Mouse (Mus musculus) mature B cell (primary cell): ENCODE data around the gene Syn3.

ENCODE experiments used
- in situ Hi-C: fragments of 300-500 bp; cut with MboI; formaldehyde crosslinking; loops from 2 replicates; pipeline ENCODE4 v1.14.3; 2019

Gene Syn3

GRCm38 (mm10) chr10:86315513-86315912, 183.2 kb downstream of the Syn3 start:
- in situ Hi-C loops = no loop called here

GRCm38 (mm10) chr10:86313448-86313847, 185.2 kb downstream of the Syn3 start:
- in situ Hi-C loops = no loop called here

- in situ Hi-C loops = no loop called here
Observed at GRCm38 (mm10) chr10:86312976-86313375, 185.7 kb downstream of the Syn3 start.

GRCm38 (mm10) chr10:86310527-86310926, 188.2 kb downstream of the Syn3 start:
- in situ Hi-C loops = no loop called here

- in situ Hi-C loops = no loop called here
Observed at GRCm38 (mm10) chr10:86307235-86307634, 191.5 kb downstream of the Syn3 start.

GRCm38 (mm10) chr10:86304583-86304982, 194.1 kb downstream of the Syn3 start:
- in situ Hi-C loops = no loop called here

GRCm38 (mm10) chr10:86303495-86303876, 195.2 kb downstream of the Syn3 start:
- in situ Hi-C loops = no loop called here

GRCm38 (mm10) chr10:86302761-86303494, 195.8 kb downstream of the Syn3 start:
- in situ Hi-C loops = no loop called here

- in situ Hi-C loops = no loop called here
Observed at GRCm38 (mm10) chr10:86302318-86302648, 196.4 kb downstream of the Syn3 start.

GRCm38 (mm10) chr10:86301593-86302317, 196.9 kb downstream of the Syn3 start:
- in situ Hi-C loops = no loop called here

GRCm38 (mm10) chr10:86301117-86301490, 197.6 kb downstream of the Syn3 start:
- in situ Hi-C loops = no loop called here

GRCm38 (mm10) chr10:86300293-86301116, 198.2 kb downstream of the Syn3 start, which contains the start of gene Timp3:
Gene Timp3, plus strand, starts transcription at chr10:86300372.
- in situ Hi-C loops = no loop called here

- in situ Hi-C loops = no loop called here
Observed at GRCm38 (mm10) chr10:86299795-86300194, 198.9 kb downstream of the Syn3 start.

GRCm38 (mm10) chr10:86298326-86298725, 200.4 kb downstream of the Syn3 start:
- in situ Hi-C loops = no loop called here

- in situ Hi-C loops = no loop called here
Observed at GRCm38 (mm10) chr10:86297307-86297706, 201.4 kb downstream of the Syn3 start.

GRCm38 (mm10) chr10:86296111-86296510, 202.6 kb downstream of the Syn3 start:
- in situ Hi-C loops = no loop called here

GRCm38 (mm10) chr10:86295454-86296098, 203.1 kb downstream of the Syn3 start:
- in situ Hi-C loops = no loop called here

- in situ Hi-C loops = no loop called here
Observed at GRCm38 (mm10) chr10:86294599-86295365, 203.9 kb downstream of the Syn3 start.

- in situ Hi-C loops = no loop called here
Observed at GRCm38 (mm10) chr10:86293880-86294279, 204.8 kb downstream of the Syn3 start.

- in situ Hi-C loops = no loop called here
Observed at GRCm38 (mm10) chr10:86290109-86290771, 208.5 kb downstream of the Syn3 start.

- in situ Hi-C loops = no loop called here
Observed at GRCm38 (mm10) chr10:86286508-86286907, 212.2 kb downstream of the Syn3 start.
